Mouse (Mus musculus) hindbrain, embryonic 13.5 days (tissue): Measurements from ENCODE around the gene Olfr585. TPM values are rescaled to one million over a fixed set of nuclear protein-coding genes. Genes with fewer than 3 reads are reported as not detected.

Source experiments
- ATAC-seq: fragments of 200-750 bp; cut with Nextera tagmentation; 2 replicates; pipeline ENCODE4 v1.8.0; 2017; ENCODE audit warnings: moderate TSS enrichment; ENCODE audit not compliant: low FRiP score
- H3K27ac ChIP-seq: fragments of 300-500 bp; sonication (generic); 2 replicates; pipeline ENCODE4 v1.5.1; 2015; ENCODE audit warnings: inconsistent platforms, mild to moderate bottlenecking, moderate library complexity
- H3K27me3 ChIP-seq: fragments of 300-500 bp; sonication (generic); 2 replicates; pipeline ENCODE4 v1.6.1; 2015; ENCODE audit warnings: mild to moderate bottlenecking, inconsistent platforms
- H3K36me3 ChIP-seq: fragments of 300-500 bp; sonication (generic); 2 replicates; pipeline ENCODE4 v1.6.1; 2015; ENCODE audit warnings: mild to moderate bottlenecking, inconsistent platforms
- H3K4me1 ChIP-seq: fragments of 300-500 bp; sonication (generic); replicated peaks from 2 replicates; pipeline ENCODE4 v1.6.1; 2015; ENCODE audit warnings: inconsistent platforms
- H3K4me2 ChIP-seq: fragments of 300-500 bp; sonication (generic); 2 replicates; pipeline ENCODE4 v1.6.1; 2015; ENCODE audit warnings: inconsistent platforms, mild to moderate bottlenecking, moderate library complexity
- H3K4me3 ChIP-seq: fragments of 300-500 bp; sonication (generic); 2 replicates; pipeline ENCODE4 v1.5.1; 2015; ENCODE audit warnings: mild to moderate bottlenecking, inconsistent platforms
- H3K9ac ChIP-seq: fragments of 300-500 bp; sonication (generic); 2 replicates; pipeline ENCODE4 v1.6.1; 2015; ENCODE audit warnings: mild to moderate bottlenecking, inconsistent platforms
- H3K9me3 ChIP-seq: fragments of 300-500 bp; sonication (generic); 2 replicates; pipeline ENCODE4 v1.6.1; 2016; ENCODE audit warnings: inconsistent platforms
- WGBS: fragments of 180-500 bp; shearing (Covaris S2); methylation state at CpG from one replicate; pipeline ENCODE4 v1.1.7; 2015; 5-methylcytosine and 5-hydroxymethylcytosine counted together
- polyA plus RNA-seq: library from polyadenylated mRNA; unstranded; fragments of >200 nt; fragmentation: Nextera tagmentation; extraction: Ambion mirVana; gene quantifications from 2 replicates; pipeline ENCODE4 v1.2.1, GENCODE M21; 2015

Gene Olfr585
- polyA plus RNA-seq = not detected in 2 replicates

DNA sequence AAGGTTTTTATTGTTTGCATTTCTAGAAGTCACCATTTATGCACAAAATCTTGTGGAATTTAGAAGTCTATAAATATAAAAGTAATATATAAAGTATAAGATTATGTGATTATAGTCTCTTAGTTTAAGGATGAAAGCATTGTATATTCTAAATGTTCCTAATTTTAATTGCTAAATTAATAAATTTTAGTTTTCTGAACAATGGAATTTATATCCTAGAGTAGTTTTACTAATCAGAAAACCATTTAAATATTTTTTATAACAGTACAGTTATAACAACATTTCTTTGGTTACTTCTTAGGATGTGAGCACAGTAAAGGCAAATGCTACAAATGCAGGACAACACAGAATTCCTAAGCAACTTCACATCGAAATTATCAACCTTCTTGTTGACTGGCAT, at the start of gene Olfr585:
Gene Olfr585, plus strand, starts transcription at position 301 of the 400 bp plus-strand sequence.
- Histone ChIP-seq H3K4me1 (no peaks in the 10 kb centered on the region), H3K27me3 (no peaks in the 10 kb centered on the region), H3K9me3 (no peaks in the 10 kb centered on the region), H3K4me3 (no peak within 1 kb of the TSS), H3K9ac (no peak within 1 kb of the TSS), H3K27ac (no peak within 1 kb of the TSS), H3K36me3 (no peaks in the 10 kb centered on the region), H3K4me2 (no peak within 1 kb of the TSS)
- ATAC-seq = no peak
- WGBS = 83% methylated on average over 1 of the region's 1 CpGs

DNA sequence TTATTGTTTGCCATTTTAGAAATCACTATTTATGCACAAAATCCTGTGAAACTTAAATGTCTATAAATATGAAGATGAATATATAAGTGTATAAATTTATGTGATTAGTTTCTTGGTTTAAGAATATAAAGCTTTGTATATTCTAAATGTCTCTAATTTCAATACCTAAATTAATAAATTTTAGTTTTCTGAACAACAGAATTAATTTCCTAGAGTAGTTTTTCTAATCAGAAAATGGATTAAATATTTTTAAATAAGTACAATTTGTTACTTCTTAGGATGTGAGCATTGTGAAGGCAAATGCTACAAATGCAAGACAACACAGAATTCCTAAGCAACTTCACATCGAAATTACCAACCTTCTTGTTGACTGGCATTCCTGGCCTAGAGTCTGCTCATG, 46.5 kb upstream of the Olfr585 start, which contains the start of gene Olfr583:
Gene Olfr583, plus strand, starts transcription at position 301 of the 400 bp plus-strand sequence.
- no peaks in the 10 kb centered on the region for H3K27me3 ChIP-seq
- no peak within 1 kb of the TSS for H3K9ac ChIP-seq
- H3K4me2 ChIP-seq = no peak within 1 kb of the TSS
- no peak for ATAC-seq
- no peaks in the 10 kb centered on the region for H3K9me3 ChIP-seq
- H3K4me1 ChIP-seq = no peaks in the 10 kb centered on the region
- no peak within 1 kb of the TSS for H3K27ac ChIP-seq
- H3K4me3 ChIP-seq = no peak within 1 kb of the TSS
- no peaks in the 10 kb centered on the region for H3K36me3 ChIP-seq
- 92% methylated on average over 1 of the region's 1 CpGs for WGBS

DNA sequence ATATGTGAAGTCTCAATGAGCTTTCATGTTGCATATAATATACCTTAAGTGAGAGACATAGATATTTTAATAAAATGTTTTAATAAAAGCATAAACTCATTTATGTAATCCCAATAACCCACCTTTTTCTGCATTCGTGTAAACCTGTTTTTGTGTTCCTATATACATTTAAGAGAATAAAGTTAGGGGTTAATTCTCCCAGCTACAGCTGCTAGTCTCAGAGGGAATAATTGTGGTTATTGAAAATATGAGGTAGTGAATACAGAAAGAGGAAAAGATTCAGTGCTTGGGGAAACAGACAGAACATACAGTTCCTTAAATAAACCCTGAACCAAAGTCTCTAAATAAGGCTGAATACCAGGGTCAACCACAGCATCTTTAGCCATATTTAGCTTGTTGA, 15.9 kb upstream of the Olfr585 start, which contains the start of gene Olfr584:
Gene Olfr584, plus strand, starts transcription at position 301 of the 400 bp plus-strand sequence.
- peaks cover 13% of the 10 kb centered on the region for H3K9me3 ChIP-seq
- no peaks in the 10 kb centered on the region for H3K27me3 ChIP-seq
- no peak within 1 kb of the TSS for H3K4me2 ChIP-seq
- no peaks in the 10 kb centered on the region for H3K4me1 ChIP-seq
- no peak within 1 kb of the TSS for H3K4me3 ChIP-seq
- H3K27ac ChIP-seq = no peak within 1 kb of the TSS
- WGBS = 80% methylated on average over 1 of the region's 1 CpGs
- no peaks in the 10 kb centered on the region for H3K36me3 ChIP-seq
- no peak for ATAC-seq
- H3K9ac ChIP-seq = no peak within 1 kb of the TSS

GRCm38 (mm10) chr7:103119406-103119805, 21.9 kb downstream of the Olfr585 start:
- Histone ChIP-seq H3K4me3 (no peak overlapping the region), H3K27me3 (no peaks in the 10 kb centered on the region), H3K4me2 (no peak overlapping the region), H3K4me1 (no peaks in the 10 kb centered on the region), H3K9me3 (no peaks in the 10 kb centered on the region), H3K36me3 (no peaks in the 10 kb centered on the region), H3K9ac (no peak overlapping the region), H3K27ac (no peak overlapping the region)
- WGBS = 58% methylated on average over 3 of the region's 3 CpGs
- ATAC-seq = no peak

DNA sequence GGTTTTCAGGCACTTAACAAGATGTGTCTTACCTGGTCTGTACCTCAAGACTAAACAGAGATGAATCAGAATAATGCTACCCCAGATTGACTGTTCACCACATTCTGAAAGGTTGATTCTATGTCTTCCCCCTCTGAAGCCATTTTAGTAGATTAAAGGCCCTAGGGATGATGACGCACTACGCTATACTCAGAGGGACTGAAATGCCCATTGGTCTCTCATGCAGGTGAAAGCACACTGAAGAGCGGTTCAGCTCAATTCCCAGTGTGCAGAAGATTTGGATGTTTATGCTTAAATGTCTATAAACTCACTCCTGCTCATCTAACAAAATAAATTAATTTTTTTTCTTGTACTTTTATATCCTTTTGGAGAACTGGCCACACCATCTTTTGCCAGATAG, 28.0 kb downstream of the Olfr585 start, which contains the start of gene Olfr586:
Gene Olfr586, minus strand, starts transcription at position 101 of the 400 bp plus-strand sequence.
- Histone ChIP-seq H3K4me1 (no peaks in the 10 kb centered on the region), H3K9ac (no peak within 1 kb of the TSS), H3K4me3 (no peak within 1 kb of the TSS), H3K9me3 (no peaks in the 10 kb centered on the region), H3K4me2 (no peak within 1 kb of the TSS), H3K27ac (no peak within 1 kb of the TSS), H3K27me3 (no peaks in the 10 kb centered on the region), H3K36me3 (no peaks in the 10 kb centered on the region)
- ATAC-seq = no peak
- WGBS = 93% methylated on average over 3 of the region's 3 CpGs

DNA sequence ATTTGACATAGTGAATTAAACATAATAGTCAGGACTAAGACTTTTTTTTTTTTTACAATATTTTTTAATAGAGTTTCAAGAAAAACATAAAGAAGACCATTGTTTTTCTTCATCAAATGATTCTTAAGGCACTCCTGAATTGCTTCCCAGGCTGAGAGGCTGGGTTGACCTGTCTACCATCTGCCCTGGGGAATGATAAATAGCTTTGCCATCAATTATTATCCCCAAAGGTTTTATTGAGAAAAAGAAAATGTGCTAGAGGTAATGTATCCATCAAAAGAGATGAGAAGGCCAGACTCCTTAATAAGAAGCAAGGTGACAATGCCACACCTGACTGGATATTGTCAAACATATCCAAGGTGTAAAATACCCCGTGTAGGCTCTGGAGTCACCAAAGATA, 43.1 kb downstream of the Olfr585 start, which contains the start of gene Olfr588-ps1:
Gene Olfr588-ps1, plus strand, starts transcription at position 301 of the 400 bp plus-strand sequence.
- WGBS = 84% methylated on average over 1 of the region's 1 CpGs
- no peak for ATAC-seq
- Histone ChIP-seq H3K4me3 (no peak within 1 kb of the TSS), H3K9me3 (no peaks in the 10 kb centered on the region), H3K36me3 (no peaks in the 10 kb centered on the region), H3K27me3 (no peaks in the 10 kb centered on the region), H3K4me1 (no peaks in the 10 kb centered on the region), H3K9ac (no peak within 1 kb of the TSS), H3K4me2 (no peak within 1 kb of the TSS), H3K27ac (no peak within 1 kb of the TSS)

Other genes starting within 250 kb of the Olfr585 start
- gene Olfr566, start 239.0 kb upstream of the Olfr585 start, polyA plus RNA-seq = not detected in 2 replicates
- gene Olfr568, start 220.6 kb upstream of the Olfr585 start, polyA plus RNA-seq = not detected in 2 replicates
- not detected in 2 replicates for gene Olfr569, start 206.8 kb upstream of the Olfr585 start, polyA plus RNA-seq
- not detected in 2 replicates for gene Olfr570, start 203.1 kb upstream of the Olfr585 start, polyA plus RNA-seq
- gene Olfr571, start 180.2 kb upstream of the Olfr585 start, polyA plus RNA-seq = not detected in 2 replicates
- gene Olfr572, start 173.3 kb upstream of the Olfr585 start, polyA plus RNA-seq = not detected in 2 replicates
- gene Olfr573-ps1, start 155.1 kb upstream of the Olfr585 start, polyA plus RNA-seq = not detected in 2 replicates
- not detected in 2 replicates for gene Olfr574, start 149.3 kb upstream of the Olfr585 start, polyA plus RNA-seq
- gene Olfr575, start 138.9 kb upstream of the Olfr585 start, polyA plus RNA-seq = not detected in 2 replicates
- gene Olfr576, start 135.1 kb upstream of the Olfr585 start, polyA plus RNA-seq = not detected in 2 replicates
- gene Olfr577, start 121.8 kb upstream of the Olfr585 start, polyA plus RNA-seq = not detected in 2 replicates
- not detected in 2 replicates for gene Olfr578, start 108.4 kb upstream of the Olfr585 start, polyA plus RNA-seq
- gene Olfr582, start 59.7 kb upstream of the Olfr585 start, polyA plus RNA-seq = not detected in 2 replicates
- not detected in 2 replicates for gene Olfr583, start 46.4 kb upstream of the Olfr585 start, polyA plus RNA-seq
- gene Olfr584, start 15.8 kb upstream of the Olfr585 start, polyA plus RNA-seq = not detected in 2 replicates
- not detected in 2 replicates for gene Olfr586, start 27.9 kb downstream of the Olfr585 start, polyA plus RNA-seq
- gene Olfr588-ps1, start 43.2 kb downstream of the Olfr585 start, polyA plus RNA-seq = not detected in 2 replicates
- gene Olfr589, start 58.6 kb downstream of the Olfr585 start, polyA plus RNA-seq = not detected in 2 replicates
- gene Olfr591, start 80.6 kb downstream of the Olfr585 start, polyA plus RNA-seq = not detected in 2 replicates
- not detected in 2 replicates for gene Olfr592, start 87.1 kb downstream of the Olfr585 start, polyA plus RNA-seq
- not detected in 2 replicates for gene Olfr593, start 114.1 kb downstream of the Olfr585 start, polyA plus RNA-seq
- not detected in 2 replicates for gene Olfr594, start 119.3 kb downstream of the Olfr585 start, polyA plus RNA-seq
- not detected in 2 replicates for gene Usp17ld, start 154.8 kb downstream of the Olfr585 start, polyA plus RNA-seq
- gene Olfr596, start 207.9 kb downstream of the Olfr585 start, polyA plus RNA-seq = not detected in 2 replicates
- gene Olfr597, start 218.6 kb downstream of the Olfr585 start, polyA plus RNA-seq = not detected in 2 replicates
- not detected in 2 replicates for gene Olfr598, start 225.8 kb downstream of the Olfr585 start, polyA plus RNA-seq
- gene Olfr599, start 238.2 kb downstream of the Olfr585 start, polyA plus RNA-seq = not detected in 2 replicates